Mouse (Mus musculus): ENCODE measurements around the gene Gsk3b.

Gsk3b gene

GRCm38 (mm10) chr16:38286541-38286940, 197.7 kb downstream of the Gsk3b start:
- DNase-seq, result peak; percentile 6

- no peak for DNase-seq
These were observed 198.6 kb downstream of the Gsk3b start for GRCm38 (mm10) chr16:38287357-38287756.

DNA sequence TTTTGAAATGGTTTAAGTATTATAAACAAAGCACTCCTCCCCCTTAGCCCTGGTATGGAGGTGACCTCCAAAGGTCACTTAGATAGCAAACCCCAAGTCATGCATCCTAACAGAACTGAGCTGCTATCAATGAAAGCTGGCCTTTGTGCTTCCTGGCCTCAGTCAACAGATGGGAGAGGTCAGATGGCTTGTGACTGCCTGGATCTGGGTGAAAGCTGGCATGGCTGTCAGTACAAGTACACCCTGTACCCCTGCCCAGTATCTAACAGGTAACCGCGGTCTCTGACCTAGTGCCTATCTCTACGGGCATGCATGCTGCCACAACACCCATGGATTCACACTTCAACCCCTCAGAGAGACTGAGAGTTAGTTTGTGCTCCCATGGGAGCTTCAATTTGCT, 199.0 kb downstream of the Gsk3b start:
- DNase-seq, result no peak

DNA sequence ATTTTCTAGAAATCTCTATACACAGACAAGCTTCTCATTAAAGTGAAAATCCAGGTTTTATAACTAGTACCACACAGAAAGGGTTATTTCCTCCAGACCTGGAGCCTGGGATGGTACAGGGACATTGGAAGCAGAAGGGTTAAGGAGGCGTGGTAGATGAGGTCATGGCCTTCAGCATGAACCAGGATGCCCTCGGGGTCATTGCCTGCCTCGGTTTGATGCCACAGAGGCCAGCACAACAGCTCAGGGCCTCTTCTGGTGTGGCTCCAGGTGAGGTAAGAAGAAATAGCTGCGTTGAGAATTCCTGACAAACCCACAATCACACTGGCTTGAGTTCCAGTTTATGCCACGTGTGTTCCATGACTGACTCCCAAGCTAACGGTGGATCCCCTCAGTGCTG, 200.1 kb downstream of the Gsk3b start:
- no peak for DNase-seq

GRCm38 (mm10) chr16:38290151-38290550, 201.3 kb downstream of the Gsk3b start:
- no peak for DNase-seq

GRCm38 (mm10) chr16:38294685-38295348, 206.0 kb downstream of the Gsk3b start, which contains the start of gene Nr1i2:
Gene Nr1i2 (minus strand): TSS chr16:38294824.
- no peak for DNase-seq

GRCm38 (mm10) chr16:38295349-38295930, 206.6 kb downstream of the Gsk3b start:
- DNase-seq, result peak; percentile 15
